Mouse (Mus musculus): ENCODE data around the gene Trp53rka. TPM values are rescaled to one million over a fixed set of nuclear protein-coding genes. Genes with fewer than 3 reads are reported as not detected.

Trp53rka gene
- polyA plus RNA-seq, 1 experiment from 2014 or later, result 26.7 TPM

DNA sequence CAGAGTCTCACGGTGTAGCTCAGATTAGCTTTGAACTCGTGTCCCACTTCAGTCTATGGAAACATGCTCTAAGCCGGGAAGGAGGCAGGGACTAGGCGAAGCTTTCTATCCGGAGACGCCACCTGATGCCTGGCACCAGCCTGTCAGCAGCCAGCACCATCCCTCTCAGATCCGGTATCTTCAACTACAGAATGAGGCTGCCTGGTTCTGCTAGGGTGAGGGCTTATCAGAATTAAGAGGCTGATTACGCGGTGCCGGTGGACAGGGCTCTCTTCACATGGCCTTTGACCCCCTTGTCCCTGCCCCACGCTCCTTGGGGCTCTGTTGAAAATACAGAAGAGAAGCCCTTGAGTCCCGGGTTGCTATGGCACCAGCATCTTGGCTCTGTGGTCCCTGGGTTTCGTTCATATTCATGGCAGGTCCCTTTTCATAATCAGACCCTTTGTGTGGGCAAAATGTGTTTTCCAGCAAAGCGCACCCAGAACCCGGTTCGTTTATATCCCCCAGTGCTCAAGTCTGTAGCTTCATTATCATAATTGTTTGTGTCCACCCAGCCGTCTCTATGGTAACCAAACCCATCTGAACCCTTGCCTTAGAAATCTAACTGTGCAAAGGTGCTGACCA is 575 bp upstream of the Trp53rka start:
- Histone ChIP-seq H3K9ac (ENCODE audit: low read length) (peak overlapping the region; percentile 85), H3K27ac (ENCODE audit: low read length) (peak overlapping the region; percentile 49; the same call in 1 of the 2 replicates), H3K36me3 (ENCODE audit: control insufficient read depth, insufficient read depth, low read length) (peaks cover 13% of the 10 kb centered on the region; the same call in 1 of the 2 replicates), H3K9me3 (replicated peaks; ENCODE audit: control insufficient read depth, low read length) (no peaks in the 10 kb centered on the region; the same call in 1 of the 2 replicates), H3K4me1 (ENCODE audit: control insufficient read depth, insufficient read depth, low read length) (peaks cover 8% of the 10 kb centered on the region), H3K4me2 (ENCODE audit: low read depth, low read length) (peak overlapping the region; percentile 64), H3K27me3 (ENCODE audit: control insufficient read depth, insufficient read depth, low read length) (no peaks in the 10 kb centered on the region), H3K4me3 (replicated peaks; ENCODE audit: low read length) (peak overlapping the region; percentile 76)
- ATAC-seq (ENCODE audit: insufficient read depth, low FRiP score), result 0 out of 2 replicates have a peak, but pooled peaks have one; percentile 1
- 28% methylated on average over 17 of the region's 17 CpGs for WGBS

- no peak overlapping the region for H3K9ac ChIP-seq (ENCODE audit: low read length)
Observed at GRCm38 (mm10) chr2:165486881-165487535, 6.1 kb downstream of the Trp53rka start.

GRCm38 (mm10) chr2:165486401-165486800 is 6.7 kb downstream of the Trp53rka start:
- Histone ChIP-seq H3K4me3 (replicated peaks; ENCODE audit: low read length) (no peak overlapping the region), H3K4me2 (ENCODE audit: low read depth, low read length) (no peak overlapping the region), H3K9ac (ENCODE audit: low read length) (no peak overlapping the region), H3K27me3 (ENCODE audit: control insufficient read depth, insufficient read depth, low read length) (no peaks in the 10 kb centered on the region), H3K4me1 (ENCODE audit: control insufficient read depth, insufficient read depth, low read length) (no peaks in the 10 kb centered on the region), H3K36me3 (ENCODE audit: control insufficient read depth, insufficient read depth, low read length) (peaks cover 13% of the 10 kb centered on the region; the same call in 1 of the 2 replicates), H3K27ac (ENCODE audit: low read length) (no peak overlapping the region), H3K9me3 (replicated peaks; ENCODE audit: control insufficient read depth, low read length) (no peaks in the 10 kb centered on the region)
- WGBS, result 83% methylated on average over 5 of the region's 5 CpGs
- ATAC-seq (ENCODE audit: insufficient read depth, low FRiP score), result no peak

More at GRCm38 (mm10) chr2:165486881-165487535, 6.1 kb downstream of the Trp53rka start:
- WGBS, result 23% methylated on average over 8 of the region's 8 CpGs
- Histone ChIP-seq H3K9me3 (replicated peaks; ENCODE audit: control insufficient read depth, low read length) (no peaks in the 10 kb centered on the region), H3K27ac (ENCODE audit: low read length) (no peak overlapping the region), H3K4me3 (replicated peaks; ENCODE audit: low read length) (no peak overlapping the region), H3K4me1 (ENCODE audit: control insufficient read depth, insufficient read depth, low read length) (peaks cover under 1% of the 10 kb centered on the region; the same call in 1 of the 2 replicates), H3K4me2 (ENCODE audit: low read depth, low read length) (no peak overlapping the region), H3K27me3 (ENCODE audit: control insufficient read depth, insufficient read depth, low read length) (no peaks in the 10 kb centered on the region), H3K36me3 (ENCODE audit: control insufficient read depth, insufficient read depth, low read length) (peaks cover 13% of the 10 kb centered on the region; the same call in 1 of the 2 replicates)
- ATAC-seq (ENCODE audit: insufficient read depth, low FRiP score), result no peak

- H3K9ac ChIP-seq (ENCODE audit: low read length), result no peak overlapping the region
- no peaks in the 10 kb centered on the region for H3K27me3 ChIP-seq (ENCODE audit: control insufficient read depth, insufficient read depth, low read length)
- no peak for ATAC-seq (ENCODE audit: insufficient read depth, low FRiP score)
- H3K4me1 ChIP-seq (ENCODE audit: control insufficient read depth, insufficient read depth, low read length), result no peaks in the 10 kb centered on the region
- H3K36me3 ChIP-seq (ENCODE audit: control insufficient read depth, insufficient read depth, low read length), result peaks cover 13% of the 10 kb centered on the region; the same call in 1 of the 2 replicates
- no peak overlapping the region for H3K4me2 ChIP-seq (ENCODE audit: low read depth, low read length)
- H3K27ac ChIP-seq (ENCODE audit: low read length), result no peak overlapping the region
- H3K9me3 ChIP-seq (replicated peaks; ENCODE audit: control insufficient read depth, low read length), result no peaks in the 10 kb centered on the region
- no peak overlapping the region for H3K4me3 ChIP-seq (replicated peaks; ENCODE audit: low read length)
- WGBS, result 60% methylated on average over 3 of the region's 3 CpGs
Observed at GRCm38 (mm10) chr2:165485826-165486225, 7.3 kb downstream of the Trp53rka start.

- Histone ChIP-seq H3K27ac (ENCODE audit: low read length) (no peak overlapping the region), H3K27me3 (ENCODE audit: control insufficient read depth, insufficient read depth, low read length) (no peaks in the 10 kb centered on the region), H3K36me3 (ENCODE audit: control insufficient read depth, insufficient read depth, low read length) (peaks cover under 1% of the 10 kb centered on the region; the same call in 1 of the 2 replicates), H3K4me3 (replicated peaks; ENCODE audit: low read length) (no peak overlapping the region), H3K9ac (ENCODE audit: low read length) (no peak overlapping the region), H3K4me2 (ENCODE audit: low read depth, low read length) (no peak overlapping the region), H3K4me1 (ENCODE audit: control insufficient read depth, insufficient read depth, low read length) (no peaks in the 10 kb centered on the region), H3K9me3 (replicated peaks; ENCODE audit: control insufficient read depth, low read length) (no peaks in the 10 kb centered on the region)
- ATAC-seq (ENCODE audit: insufficient read depth, low FRiP score), result no peak
- WGBS, result 54% methylated on average over 6 of the region's 6 CpGs
Observed at GRCm38 (mm10) chr2:165484152-165484551, 9.0 kb downstream of the Trp53rka start.

GRCm38 (mm10) chr2:165482003-165482402 is 11.1 kb downstream of the Trp53rka start:
- no peaks in the 10 kb centered on the region for H3K27me3 ChIP-seq (ENCODE audit: control insufficient read depth, insufficient read depth, low read length)
- 53% methylated on average over 8 of the region's 8 CpGs for WGBS
- ATAC-seq (ENCODE audit: insufficient read depth, low FRiP score), result no peak
- H3K9ac ChIP-seq (ENCODE audit: low read length), result no peak overlapping the region
- H3K4me3 ChIP-seq (replicated peaks; ENCODE audit: low read length), result no peak overlapping the region
- H3K27ac ChIP-seq (ENCODE audit: low read length), result no peak overlapping the region
- H3K36me3 ChIP-seq (ENCODE audit: control insufficient read depth, insufficient read depth, low read length), result no peaks in the 10 kb centered on the region
- no peaks in the 10 kb centered on the region for H3K4me1 ChIP-seq (ENCODE audit: control insufficient read depth, insufficient read depth, low read length)
- H3K9me3 ChIP-seq (replicated peaks; ENCODE audit: control insufficient read depth, low read length), result no peaks in the 10 kb centered on the region
- H3K4me2 ChIP-seq (ENCODE audit: low read depth, low read length), result no peak overlapping the region

DNA sequence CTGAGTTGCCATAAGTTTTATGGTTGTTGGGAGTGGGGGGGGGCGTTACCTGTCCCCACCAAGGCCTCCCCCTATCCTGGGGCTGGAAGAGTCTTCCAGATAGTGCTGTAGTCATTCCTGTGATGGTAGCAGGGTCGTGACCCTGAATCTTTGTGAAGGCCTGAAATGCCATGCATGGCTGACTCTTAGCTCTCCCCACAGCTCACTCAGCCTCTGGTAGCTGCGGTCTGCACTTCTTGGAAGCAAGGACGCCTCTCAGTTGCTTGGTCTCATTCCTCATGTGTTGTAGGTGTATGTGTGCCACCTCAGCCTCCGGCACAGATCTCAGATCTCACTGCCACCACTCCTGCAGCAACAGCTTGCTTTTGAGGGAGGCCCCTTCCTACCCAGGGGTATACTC is 17.3 kb downstream of the Trp53rka start:
- H3K36me3 ChIP-seq (ENCODE audit: control insufficient read depth, insufficient read depth, low read length), result no peaks in the 10 kb centered on the region
- no peaks in the 10 kb centered on the region for H3K4me1 ChIP-seq (ENCODE audit: control insufficient read depth, insufficient read depth, low read length)
- H3K9me3 ChIP-seq (replicated peaks; ENCODE audit: control insufficient read depth, low read length), result no peaks in the 10 kb centered on the region
- H3K9ac ChIP-seq (ENCODE audit: low read length), result no peak overlapping the region
- 61% methylated on average over 5 of the region's 5 CpGs for WGBS
- peaks cover 19% of the 10 kb centered on the region; the same call in 1 of the 2 replicates for H3K27me3 ChIP-seq (ENCODE audit: control insufficient read depth, insufficient read depth, low read length)
- no peak overlapping the region for H3K27ac ChIP-seq (ENCODE audit: low read length)
- no peak overlapping the region for H3K4me2 ChIP-seq (ENCODE audit: low read depth, low read length)
- ATAC-seq (ENCODE audit: insufficient read depth, low FRiP score), result no peak
- no peak overlapping the region for H3K4me3 ChIP-seq (replicated peaks; ENCODE audit: low read length)

DNA sequence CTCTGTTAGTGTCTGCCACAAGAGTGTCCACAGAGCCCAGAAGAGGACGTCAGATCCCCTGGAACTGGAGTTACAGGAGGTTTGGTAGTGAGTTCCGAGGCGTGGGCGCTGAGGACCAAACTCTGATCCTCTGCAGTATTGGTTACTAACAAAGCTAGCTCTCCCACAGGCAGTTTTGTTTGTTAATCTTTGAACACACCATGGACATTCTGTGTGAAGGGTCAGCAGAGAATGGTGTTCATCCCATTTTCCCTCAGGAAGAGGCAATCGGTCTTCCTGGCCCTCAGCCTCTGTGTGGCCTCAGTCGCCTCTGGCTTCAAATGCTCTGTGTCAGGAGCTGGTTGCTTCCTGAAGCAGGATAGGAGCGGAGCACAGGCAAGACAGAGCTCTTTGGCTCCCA is 17.7 kb downstream of the Trp53rka start:
- H3K4me1 ChIP-seq (ENCODE audit: control insufficient read depth, insufficient read depth, low read length), result no peaks in the 10 kb centered on the region
- H3K4me2 ChIP-seq (ENCODE audit: low read depth, low read length), result no peak overlapping the region
- no peak overlapping the region for H3K9ac ChIP-seq (ENCODE audit: low read length)
- no peak overlapping the region for H3K4me3 ChIP-seq (replicated peaks; ENCODE audit: low read length)
- no peak for ATAC-seq (ENCODE audit: insufficient read depth, low FRiP score)
- no peaks in the 10 kb centered on the region for H3K36me3 ChIP-seq (ENCODE audit: control insufficient read depth, insufficient read depth, low read length)
- WGBS, result 76% methylated on average over 7 of the region's 7 CpGs
- H3K27me3 ChIP-seq (ENCODE audit: control insufficient read depth, insufficient read depth, low read length), result peaks cover 22% of the 10 kb centered on the region; the same call in 1 of the 2 replicates
- no peak overlapping the region for H3K27ac ChIP-seq (ENCODE audit: low read length)
- no peaks in the 10 kb centered on the region for H3K9me3 ChIP-seq (replicated peaks; ENCODE audit: control insufficient read depth, low read length)

DNA sequence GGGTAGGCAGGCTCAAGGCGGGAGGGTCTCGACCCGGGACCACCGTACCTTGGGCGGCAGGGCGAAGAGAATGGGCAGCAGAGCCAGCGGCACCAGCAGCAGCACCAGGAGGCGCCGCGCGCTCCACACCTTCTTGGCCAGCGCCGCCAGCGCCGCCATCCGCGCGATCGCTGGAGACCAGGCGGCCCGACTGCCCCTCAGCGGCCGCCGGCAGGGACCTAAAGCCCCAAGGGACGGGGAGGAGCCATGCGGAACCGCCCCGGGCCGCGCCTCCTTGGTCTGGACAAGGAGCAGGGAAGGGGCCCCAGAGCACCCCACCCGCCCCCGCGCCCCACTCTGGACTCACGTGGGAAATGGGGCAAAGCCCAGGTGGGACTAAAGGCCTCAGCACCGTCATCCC is 20.1 kb downstream of the Trp53rka start, which contains the start of gene Slc13a3:
Gene Slc13a3, minus strand, starts transcription at position 228 of the 400 bp plus-strand sequence.
- under 1% methylated on average over 32 of the region's 35 CpGs for WGBS
- H3K9ac ChIP-seq (ENCODE audit: low read length), result peak within 1 kb of the TSS; percentile 46
- peak within 1 kb of the TSS; percentile 48 for H3K4me2 ChIP-seq (ENCODE audit: low read depth, low read length)
- H3K4me3 ChIP-seq (replicated peaks; ENCODE audit: low read length), result peak within 1 kb of the TSS; percentile 13
- no peaks in the 10 kb centered on the region for H3K36me3 ChIP-seq (ENCODE audit: control insufficient read depth, insufficient read depth, low read length)
- no peak within 1 kb of the TSS for H3K27ac ChIP-seq (ENCODE audit: low read length)
- no peaks in the 10 kb centered on the region for H3K4me1 ChIP-seq (ENCODE audit: control insufficient read depth, insufficient read depth, low read length)
- peak; percentile 41; the same call in 1 of the 2 replicates for ATAC-seq (ENCODE audit: insufficient read depth, low FRiP score)
- H3K27me3 ChIP-seq (ENCODE audit: control insufficient read depth, insufficient read depth, low read length), result peaks cover 22% of the 10 kb centered on the region; the same call in 1 of the 2 replicates
- no peaks in the 10 kb centered on the region for H3K9me3 ChIP-seq (replicated peaks; ENCODE audit: control insufficient read depth, low read length)

Data from stomach, embryonic 16.5 days (tissue).